Mouse (Mus musculus): Measurements from ENCODE around the gene Adam21.

DNA sequence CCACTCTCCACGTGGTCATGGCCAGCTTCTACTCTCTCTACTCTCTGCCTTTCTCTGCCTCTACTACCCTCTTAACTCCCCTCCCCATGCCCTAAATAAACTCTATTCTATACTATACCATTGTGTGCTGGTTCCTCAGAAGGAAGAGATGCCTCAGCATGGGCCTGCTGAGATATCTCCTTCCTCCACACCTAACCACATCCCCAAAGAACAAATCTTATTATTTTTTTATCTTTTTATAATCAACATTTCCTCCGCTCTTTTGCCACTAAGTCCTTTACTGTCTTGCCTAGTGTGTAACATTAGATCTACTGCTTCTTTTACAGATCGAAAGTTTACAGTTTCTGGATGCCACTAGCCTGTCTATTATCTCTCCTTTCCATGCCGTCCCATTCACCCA is 21.1 kb downstream of the Adam21 start:
- TF ChIP-seq CTCF (IDR thresholded peaks at IDR 0.05; ENCODE audit: borderline replicate concordance, insufficient read depth, low read length) (no peak), POLR2A (IDR thresholded peaks at IDR 0.05; ENCODE audit: low read depth, low read length) (no peak)

Measured in embryonic fibroblast, embryonic 13.5 days (primary cell).